Mouse (Mus musculus): Measurements from ENCODE around the gene Ptpa.

DNA sequence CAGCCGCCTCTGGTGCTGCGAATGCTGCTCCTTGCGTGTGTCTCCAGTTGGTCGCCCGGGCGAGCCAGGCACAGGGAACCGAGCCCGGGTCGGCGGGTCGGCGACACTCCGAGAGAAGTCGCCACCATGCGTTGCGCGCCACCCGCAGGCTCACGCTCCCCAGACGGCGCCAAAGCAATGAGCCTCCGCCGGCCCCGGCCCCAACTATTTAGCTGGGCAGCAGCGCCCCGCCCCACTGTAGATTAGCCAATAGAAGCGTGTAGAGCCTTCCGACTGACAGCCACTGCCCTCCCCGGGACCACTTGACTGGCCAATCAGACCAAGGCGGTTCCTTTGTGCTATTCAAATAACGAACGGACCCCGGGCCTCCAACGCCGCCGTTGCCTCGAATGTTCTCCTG is 58.2 kb downstream of the Ptpa start, which contains the start of gene Ier5l:
- TF ChIP-seq EP300 (IDR thresholded peaks at IDR 0.05; ENCODE audit: low read depth) (no peak), CTCF (IDR thresholded peaks at IDR 0.05; ENCODE audit: low read depth) (no peak)

Measured in heart, postnatal 0 days (tissue).